Comparison of ENCODE assay signal across 8 mouse cellular contexts in the genomic region with DNA sequence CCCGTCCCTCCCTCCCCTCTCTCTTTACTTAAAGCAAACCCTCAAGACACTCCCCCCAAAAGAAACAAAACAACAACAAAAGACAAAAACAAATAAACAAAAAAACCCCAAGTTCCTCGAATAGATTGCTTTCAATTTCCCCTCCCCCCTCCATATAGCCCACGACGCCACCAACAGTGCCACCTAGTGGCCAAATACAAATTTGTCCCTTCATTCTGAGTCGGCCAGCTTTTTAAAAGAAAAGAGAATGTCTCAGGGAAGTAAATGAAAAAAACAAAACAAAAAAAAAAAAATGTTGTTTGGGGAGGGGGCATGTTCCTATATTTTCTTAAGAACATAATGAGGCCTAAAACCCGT.
DNase-seq lines count a peak whose midpoint lies in the region; ATAC-seq lines count a peak whose summit lies in the region.

No protein-coding gene starts in this region.

- peaks cover 7% of the 10 kb centered on the region for H3K4me1 ChIP-seq in embryonic facial prominence, embryonic 12.5 days
- H3K4me1 ChIP-seq in stomach, embryonic 16.5 days (ENCODE audit: control insufficient read depth, insufficient read depth, low read length) = peaks cover 4% of the 10 kb centered on the region; the same call in 1 of the 2 replicates

- peaks cover 17% of the 10 kb centered on the region; the same call in 1 of the 2 replicates for H3K27me3 ChIP-seq in embryonic facial prominence, embryonic 12.5 days
- no peaks in the 10 kb centered on the region; the same call in 1 of the 2 replicates for H3K27me3 ChIP-seq in stomach, embryonic 16.5 days (ENCODE audit: control insufficient read depth, insufficient read depth, low read length)

- WGBS in embryonic facial prominence, embryonic 12.5 days = 1% methylated on average over 6 of the region's 6 CpGs
- under 1% methylated on average over 6 of the region's 6 CpGs for WGBS in stomach, embryonic 16.5 days

- no peak for ATAC-seq in embryonic facial prominence, embryonic 12.5 days (ENCODE audit: insufficient number of reproducible peaks, insufficient read depth, low FRiP score, low TSS enrichment)
- peak; percentile 70 for ATAC-seq in megakaryocyte progenitor cell, adult 5-6 weeks (replicated peaks; ENCODE audit: poor library complexity)
- ATAC-seq in stomach, embryonic 16.5 days (ENCODE audit: insufficient read depth, low FRiP score) = no peak

- DNase-seq in kidney, adult 18-20 months = peak; percentile 27
- DNase-seq in kidney, adult 11 months = no peak
- peak; percentile 91 for DNase-seq in adipocyte (ENCODE audit: low spot score)
- DNase-seq in heart, postnatal 14 days = peak; percentile 63 to 73
- DNase-seq in layer of hippocampus, postnatal 10 days (ENCODE audit: low spot score in 2 of 2) = peak; percentile 56 to 64

- no peaks in the 10 kb centered on the region for H3K9me3 ChIP-seq in embryonic facial prominence, embryonic 12.5 days
- no peaks in the 10 kb centered on the region for H3K9me3 ChIP-seq in stomach, embryonic 16.5 days (replicated peaks; ENCODE audit: control insufficient read depth, low read length)

- peak overlapping the region; percentile 59 for H3K4me2 ChIP-seq in embryonic facial prominence, embryonic 12.5 days (replicated peaks)
- peak overlapping the region; percentile 80 for H3K4me2 ChIP-seq in stomach, embryonic 16.5 days (ENCODE audit: low read depth, low read length)

- H3K4me3 ChIP-seq in embryonic facial prominence, embryonic 12.5 days = peak overlapping the region; percentile 30
- H3K4me3 ChIP-seq in stomach, embryonic 16.5 days (replicated peaks; ENCODE audit: low read length) = peak overlapping the region; percentile 41

- intact Hi-C loops in heart, postnatal 14 days (cut with DNase I) = loop anchor here (2.0 to 5.0 kb wide), 3 partner anchors 82 to 532 kb away; no protein-coding TSS in a partner anchor

- no peaks in the 10 kb centered on the region for H3K36me3 ChIP-seq in embryonic facial prominence, embryonic 12.5 days
- no peaks in the 10 kb centered on the region for H3K36me3 ChIP-seq in stomach, embryonic 16.5 days (ENCODE audit: control insufficient read depth, insufficient read depth, low read length)

- H3K9ac ChIP-seq in embryonic facial prominence, embryonic 12.5 days = peak overlapping the region; percentile 36; the same call in 1 of the 2 replicates
- peak overlapping the region; percentile 57 for H3K9ac ChIP-seq in stomach, embryonic 16.5 days (ENCODE audit: low read length)

- H3K27ac ChIP-seq in embryonic facial prominence, embryonic 12.5 days = no peak overlapping the region
- H3K27ac ChIP-seq in stomach, embryonic 16.5 days (ENCODE audit: low read length) = no peak overlapping the region
